Mouse (Mus musculus): ENCODE data around the gene Slc9a7. TPM values are rescaled to one million over a fixed set of nuclear protein-coding genes. Genes with fewer than 3 reads are reported as not detected.

Slc9a7 gene
- polyA plus RNA-seq, 1 experiment from 2014 or later = 6.1 TPM

DNA sequence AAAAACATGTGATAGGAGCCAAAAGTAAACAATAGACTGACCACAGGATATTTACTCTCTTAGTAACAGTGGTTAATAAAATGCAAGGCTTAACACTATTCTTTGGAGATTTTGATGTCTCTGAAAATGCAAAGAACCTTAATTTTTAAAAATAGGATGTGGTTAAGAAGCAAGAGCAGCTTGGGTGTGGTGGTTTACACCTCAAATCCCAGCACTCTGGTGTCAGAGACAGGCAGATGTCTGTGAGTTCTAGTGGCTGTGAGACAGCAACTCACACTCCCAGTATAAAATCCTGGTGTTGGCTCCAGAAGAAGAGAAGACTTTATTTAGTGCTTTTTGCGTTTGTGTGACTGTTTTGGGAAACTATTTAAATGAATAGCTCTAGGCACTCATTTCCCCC lies 19.6 kb downstream of the Slc9a7 start:
- ATAC-seq (ENCODE audit: insufficient number of reproducible peaks, low FRiP score) = no peak
- H3K4me1 ChIP-seq (replicated peaks) = no peaks in the 10 kb centered on the region
- no peaks in the 10 kb centered on the region for H3K27me3 ChIP-seq (replicated peaks)
- no peak overlapping the region for H3K4me3 ChIP-seq
- no peaks in the 10 kb centered on the region for H3K36me3 ChIP-seq
- H3K4me2 ChIP-seq = no peak overlapping the region
- 36% methylated on average over 1 of the region's 1 CpGs for whole genome bisulfite sequencing
- H3K9ac ChIP-seq = no peak overlapping the region
- H3K27ac ChIP-seq (ENCODE audit: poor library complexity, severe bottlenecking) = no peak overlapping the region
- H3K9me3 ChIP-seq (replicated peaks) = no peaks in the 10 kb centered on the region

DNA sequence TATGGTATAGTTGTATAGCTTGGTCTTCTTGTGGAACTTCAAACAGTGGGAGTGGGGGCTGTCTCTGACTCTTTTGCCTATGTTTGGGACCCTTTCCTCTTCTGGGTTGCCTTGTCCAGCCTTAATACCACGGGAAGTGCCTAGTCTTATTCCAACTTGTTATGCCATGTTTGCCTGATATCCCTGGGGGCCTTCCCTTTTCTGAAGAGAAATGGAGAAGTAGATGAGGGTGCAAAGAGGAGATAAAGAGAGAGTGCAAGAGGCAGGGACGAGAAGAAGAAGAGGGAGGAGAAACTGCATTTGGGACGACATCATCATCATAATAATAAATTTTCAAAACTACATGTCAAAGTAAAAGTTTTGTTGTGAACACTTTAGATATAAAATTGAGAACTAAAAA lies 21.6 kb downstream of the Slc9a7 start:
- Histone ChIP-seq H3K9ac (no peak overlapping the region), H3K4me1 (replicated peaks) (no peaks in the 10 kb centered on the region), H3K27me3 (replicated peaks) (no peaks in the 10 kb centered on the region), H3K27ac (ENCODE audit: poor library complexity, severe bottlenecking) (no peak overlapping the region), H3K36me3 (no peaks in the 10 kb centered on the region), H3K4me2 (no peak overlapping the region), H3K9me3 (replicated peaks) (no peaks in the 10 kb centered on the region), H3K4me3 (no peak overlapping the region)
- no peak for ATAC-seq (ENCODE audit: insufficient number of reproducible peaks, low FRiP score)
- WGBS = 63% methylated on average over 3 of the region's 3 CpGs

DNA sequence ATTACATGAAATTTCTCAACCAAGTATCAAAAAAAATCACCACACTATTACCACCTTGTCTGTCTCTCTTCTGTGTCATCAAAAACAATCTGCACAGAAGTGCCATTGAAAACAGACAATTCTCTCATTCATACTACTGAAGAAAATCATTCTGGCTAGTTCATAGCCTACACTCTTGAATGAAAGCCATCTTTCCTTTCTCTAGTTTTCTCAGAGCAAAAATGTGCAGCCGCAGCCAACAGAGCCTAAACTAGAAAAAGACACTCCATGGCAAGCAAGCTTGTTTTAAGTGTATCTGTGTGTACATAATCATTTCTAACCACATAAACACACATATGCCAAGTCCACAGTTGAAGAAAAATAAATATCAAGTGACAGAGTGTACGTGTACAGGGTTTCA lies 27.2 kb downstream of the Slc9a7 start:
- H3K27ac ChIP-seq (ENCODE audit: poor library complexity, severe bottlenecking) = no peak overlapping the region

DNA sequence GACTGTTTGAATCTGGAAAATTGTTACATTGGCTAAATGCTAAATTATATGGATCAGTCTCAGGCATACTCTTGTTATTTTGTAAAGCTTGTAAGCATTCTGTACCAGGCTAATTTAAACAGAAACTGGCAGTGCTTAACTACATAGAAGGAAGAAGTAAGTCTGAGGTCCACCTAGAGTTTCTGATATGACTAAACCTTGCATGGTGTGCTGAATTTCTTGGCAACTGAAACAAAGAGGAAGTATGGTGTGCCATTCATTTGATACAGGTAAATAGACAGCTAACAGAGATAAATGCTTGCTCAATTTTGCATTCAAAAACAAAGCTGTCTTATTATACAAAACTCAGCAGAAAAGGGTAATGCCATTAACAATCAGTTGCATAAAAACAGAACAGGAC lies 63.5 kb downstream of the Slc9a7 start:
- Histone ChIP-seq H3K4me3 (no peak overlapping the region), H3K36me3 (no peaks in the 10 kb centered on the region), H3K4me2 (no peak overlapping the region), H3K9me3 (replicated peaks) (no peaks in the 10 kb centered on the region), H3K27me3 (replicated peaks) (no peaks in the 10 kb centered on the region), H3K4me1 (replicated peaks) (no peaks in the 10 kb centered on the region), H3K27ac (ENCODE audit: poor library complexity, severe bottlenecking) (no peak overlapping the region), H3K9ac (no peak overlapping the region)
- no peak for ATAC-seq (ENCODE audit: insufficient number of reproducible peaks, low FRiP score)

More for the DNA sequence above, 27.2 kb downstream of the Slc9a7 start:
- no peaks in the 10 kb centered on the region for H3K9me3 ChIP-seq (replicated peaks)
- no peaks in the 10 kb centered on the region for H3K27me3 ChIP-seq (replicated peaks)
- no peaks in the 10 kb centered on the region for H3K36me3 ChIP-seq
- no peaks in the 10 kb centered on the region for H3K4me1 ChIP-seq (replicated peaks)
- WGBS = 78% methylated on average over 2 of the region's 2 CpGs
- H3K9ac ChIP-seq = no peak overlapping the region
- ATAC-seq (ENCODE audit: insufficient number of reproducible peaks, low FRiP score) = no peak
- no peak overlapping the region for H3K4me2 ChIP-seq
- no peak overlapping the region for H3K4me3 ChIP-seq

DNA sequence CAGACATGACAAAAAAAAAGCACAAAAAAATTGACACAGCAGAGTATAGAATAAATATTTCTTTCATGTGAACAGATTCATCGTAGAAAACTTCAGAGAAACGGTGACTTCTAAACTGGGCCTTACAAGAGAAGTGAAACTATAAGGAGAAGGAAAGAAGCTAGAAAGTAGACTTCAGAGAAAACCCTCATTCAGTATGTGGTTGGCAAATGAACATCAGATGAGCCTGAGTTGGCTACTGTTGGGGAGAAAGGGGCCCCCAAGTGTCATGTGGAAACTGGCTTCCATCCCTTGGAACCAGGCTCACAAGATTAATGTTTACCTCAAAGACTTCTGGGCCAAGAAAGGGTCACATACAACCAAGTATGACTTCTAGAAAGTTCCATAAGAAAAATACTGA lies 70.1 kb downstream of the Slc9a7 start:
- Histone ChIP-seq H3K9ac (no peak overlapping the region), H3K9me3 (replicated peaks) (no peaks in the 10 kb centered on the region), H3K27me3 (replicated peaks) (no peaks in the 10 kb centered on the region), H3K4me1 (replicated peaks) (no peaks in the 10 kb centered on the region), H3K4me3 (no peak overlapping the region), H3K27ac (ENCODE audit: poor library complexity, severe bottlenecking) (no peak overlapping the region), H3K4me2 (no peak overlapping the region), H3K36me3 (no peaks in the 10 kb centered on the region)
- ATAC-seq (ENCODE audit: insufficient number of reproducible peaks, low FRiP score) = no peak
- WGBS = 82% methylated on average over 2 of the region's 2 CpGs

DNA sequence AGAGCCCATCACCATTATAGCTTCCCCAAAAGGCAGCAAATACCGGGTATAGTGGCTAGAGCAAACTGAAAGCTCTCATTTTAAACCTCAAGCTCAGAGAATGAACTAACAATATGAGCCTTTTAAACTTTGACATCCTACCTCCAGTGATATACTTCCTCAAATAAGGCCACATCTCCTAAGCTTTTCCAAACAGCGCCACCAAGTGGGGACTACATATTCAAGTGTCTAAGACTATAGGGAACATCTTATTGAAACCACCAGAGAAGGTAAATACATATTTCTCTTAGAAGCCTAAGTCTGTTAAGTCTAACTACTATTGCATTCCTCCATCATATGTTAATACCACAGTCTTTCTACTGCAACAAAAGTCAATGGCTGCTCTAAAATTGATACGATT lies 106.0 kb downstream of the Slc9a7 start:
- Histone ChIP-seq H3K27ac (ENCODE audit: poor library complexity, severe bottlenecking) (no peak overlapping the region), H3K9me3 (replicated peaks) (no peaks in the 10 kb centered on the region), H3K4me2 (no peak overlapping the region), H3K9ac (no peak overlapping the region), H3K36me3 (no peaks in the 10 kb centered on the region), H3K27me3 (replicated peaks) (no peaks in the 10 kb centered on the region), H3K4me1 (replicated peaks) (no peaks in the 10 kb centered on the region), H3K4me3 (no peak overlapping the region)
- ATAC-seq (ENCODE audit: insufficient number of reproducible peaks, low FRiP score) = no peak
- 65% methylated on average over 3 of the region's 3 CpGs for WGBS

DNA sequence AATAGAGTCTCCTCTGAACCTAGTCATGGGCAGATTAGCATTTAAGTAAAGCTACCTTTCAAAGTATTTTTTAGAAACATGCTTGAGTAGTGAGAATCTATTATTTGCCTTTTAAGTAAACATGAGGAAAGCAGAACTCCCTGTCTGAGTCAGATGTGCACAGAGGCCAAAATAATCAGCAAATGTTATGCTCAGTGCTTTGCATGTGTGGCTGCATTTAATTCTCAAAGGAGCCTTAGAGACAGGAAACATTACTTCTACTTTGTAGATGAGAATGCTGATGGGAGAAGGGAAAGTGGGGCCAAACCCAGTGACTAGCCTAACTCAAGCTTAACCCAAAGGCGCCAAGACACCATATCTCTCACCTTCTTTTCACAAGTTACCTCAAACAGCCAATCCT lies 114.8 kb downstream of the Slc9a7 start:
- Histone ChIP-seq H3K36me3 (no peaks in the 10 kb centered on the region), H3K27ac (ENCODE audit: poor library complexity, severe bottlenecking) (no peak overlapping the region), H3K9me3 (replicated peaks) (peaks cover 5% of the 10 kb centered on the region; the same call in 1 of the 2 replicates), H3K4me1 (replicated peaks) (no peaks in the 10 kb centered on the region), H3K4me3 (no peak overlapping the region), H3K9ac (no peak overlapping the region), H3K27me3 (replicated peaks) (no peaks in the 10 kb centered on the region), H3K4me2 (no peak overlapping the region)
- 56% methylated on average over 1 of the region's 1 CpGs for whole genome bisulfite sequencing
- ATAC-seq (ENCODE audit: insufficient number of reproducible peaks, low FRiP score) = no peak

DNA sequence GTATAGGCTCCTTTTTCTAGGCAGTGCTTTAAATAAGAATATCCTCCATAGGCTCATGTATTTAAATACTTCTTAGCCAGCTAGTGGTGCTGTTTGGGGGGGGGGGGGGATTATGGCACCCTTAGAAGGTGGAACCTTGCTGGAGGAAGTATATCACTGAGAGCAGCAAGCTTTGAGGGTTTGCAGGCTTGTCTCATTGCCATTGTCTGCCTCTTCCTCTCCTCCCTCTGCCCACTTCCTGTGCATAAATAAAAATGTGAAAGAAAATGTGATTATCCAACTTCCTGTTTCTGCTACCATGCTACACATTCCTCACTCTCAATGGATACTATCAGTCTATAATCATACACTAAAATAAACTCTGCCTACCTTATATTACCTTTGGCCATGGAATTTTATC lies 123.2 kb downstream of the Slc9a7 start:
- Histone ChIP-seq H3K4me3 (no peak overlapping the region), H3K4me1 (replicated peaks) (no peaks in the 10 kb centered on the region), H3K36me3 (no peaks in the 10 kb centered on the region), H3K4me2 (no peak overlapping the region), H3K27ac (ENCODE audit: poor library complexity, severe bottlenecking) (no peak overlapping the region), H3K9ac (no peak overlapping the region), H3K9me3 (replicated peaks) (no peaks in the 10 kb centered on the region), H3K27me3 (replicated peaks) (no peaks in the 10 kb centered on the region)
- no peak for ATAC-seq (ENCODE audit: insufficient number of reproducible peaks, low FRiP score)

DNA sequence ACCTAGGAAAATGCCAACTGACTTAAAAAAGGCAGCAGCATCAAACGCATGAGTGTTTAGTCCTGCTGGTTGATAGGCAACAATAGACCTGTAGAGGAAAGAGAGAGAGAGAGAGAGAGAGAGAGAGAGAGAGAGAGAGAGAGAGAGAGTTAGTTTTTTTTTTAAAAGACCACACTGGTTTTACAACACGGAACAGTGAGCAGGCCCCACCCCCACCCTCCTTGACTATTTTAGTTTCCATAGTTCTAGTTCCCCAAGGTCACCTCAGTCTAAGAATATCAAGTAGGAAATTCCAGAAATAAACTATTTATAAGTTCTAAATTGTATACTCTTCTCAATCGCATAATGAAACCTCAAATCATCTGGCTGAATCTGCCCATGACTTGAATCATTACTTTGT lies 126.6 kb downstream of the Slc9a7 start:
- ATAC-seq (ENCODE audit: insufficient number of reproducible peaks, low FRiP score) = no peak
- Histone ChIP-seq H3K9ac (no peak overlapping the region), H3K4me3 (no peak overlapping the region), H3K36me3 (no peaks in the 10 kb centered on the region), H3K4me2 (no peak overlapping the region), H3K4me1 (replicated peaks) (no peaks in the 10 kb centered on the region), H3K9me3 (replicated peaks) (no peaks in the 10 kb centered on the region), H3K27me3 (replicated peaks) (no peaks in the 10 kb centered on the region), H3K27ac (ENCODE audit: poor library complexity, severe bottlenecking) (no peak overlapping the region)
- WGBS = 40% methylated on average over 3 of the region's 3 CpGs

DNA sequence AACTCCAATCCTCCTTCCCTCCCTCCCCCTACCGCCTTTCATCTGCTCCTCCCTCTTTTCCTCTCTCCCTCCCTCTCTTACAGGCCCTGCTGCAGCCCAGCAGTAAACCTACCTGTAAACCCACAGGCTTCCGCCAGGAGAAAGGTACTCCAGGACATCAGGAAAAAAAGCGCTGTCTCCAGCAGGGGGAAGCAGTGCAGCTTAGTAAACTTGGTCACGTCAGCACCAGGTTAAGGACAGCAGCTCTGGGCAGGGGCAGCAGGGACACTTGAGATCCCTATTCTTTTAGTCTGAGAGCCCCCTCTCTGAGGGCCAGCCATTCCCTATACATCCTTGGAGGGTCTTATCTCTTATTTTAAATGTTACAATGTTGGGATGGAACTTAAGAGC lies 129.3 kb downstream of the Slc9a7 start:
- H3K27me3 ChIP-seq (replicated peaks) = no peaks in the 10 kb centered on the region
- H3K9ac ChIP-seq = no peak overlapping the region
- H3K4me2 ChIP-seq = no peak overlapping the region
- H3K4me3 ChIP-seq = no peak overlapping the region
- H3K27ac ChIP-seq (ENCODE audit: poor library complexity, severe bottlenecking) = no peak overlapping the region
- 16% methylated on average over 4 of the region's 4 CpGs for WGBS
- no peaks in the 10 kb centered on the region for H3K36me3 ChIP-seq
- H3K4me1 ChIP-seq (replicated peaks) = no peaks in the 10 kb centered on the region
- H3K9me3 ChIP-seq (replicated peaks) = no peaks in the 10 kb centered on the region; the same call in 1 of the 2 replicates
- no peak for ATAC-seq (ENCODE audit: insufficient number of reproducible peaks, low FRiP score)

DNA sequence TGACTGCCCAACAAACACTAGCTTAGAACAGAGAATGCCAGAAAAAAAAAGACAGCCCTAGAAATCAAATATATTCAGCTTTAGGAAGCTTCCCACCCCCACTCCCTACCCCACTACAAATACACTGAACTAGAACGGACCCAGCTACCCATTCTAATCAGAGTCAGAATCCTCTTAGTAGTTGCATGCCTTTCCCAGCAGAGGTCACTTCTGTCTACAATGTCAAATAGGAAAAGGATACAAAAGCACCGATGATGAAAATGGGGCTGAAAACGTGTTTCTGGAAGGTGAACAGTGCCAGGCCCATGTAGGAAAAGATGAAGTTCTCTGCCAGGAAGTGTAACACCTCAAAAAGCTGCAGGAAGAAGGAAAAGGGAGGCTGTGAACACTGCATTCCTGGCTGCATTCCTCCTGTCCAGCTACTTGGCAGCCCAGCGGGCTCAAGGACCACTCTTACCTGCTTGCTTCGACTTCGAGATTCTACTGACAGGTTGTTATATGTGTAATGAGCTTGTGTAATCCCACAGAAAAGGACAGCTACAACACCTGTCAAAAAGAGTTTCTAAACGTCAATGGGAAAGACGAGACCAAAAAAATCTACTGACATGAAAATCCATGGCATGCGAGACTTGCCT lies 129.8 kb downstream of the Slc9a7 start:
- no peak overlapping the region for H3K27ac ChIP-seq (ENCODE audit: poor library complexity, severe bottlenecking)
- no peak overlapping the region for H3K4me3 ChIP-seq
- no peaks in the 10 kb centered on the region for H3K36me3 ChIP-seq
- no peak overlapping the region for H3K4me2 ChIP-seq
- no peaks in the 10 kb centered on the region for H3K27me3 ChIP-seq (replicated peaks)
- 51% methylated on average over 9 of the region's 9 CpGs for WGBS
- H3K9ac ChIP-seq = no peak overlapping the region
- H3K4me1 ChIP-seq (replicated peaks) = no peaks in the 10 kb centered on the region
- no peaks in the 10 kb centered on the region; the same call in 1 of the 2 replicates for H3K9me3 ChIP-seq (replicated peaks)
- no peak for ATAC-seq (ENCODE audit: insufficient number of reproducible peaks, low FRiP score)

DNA sequence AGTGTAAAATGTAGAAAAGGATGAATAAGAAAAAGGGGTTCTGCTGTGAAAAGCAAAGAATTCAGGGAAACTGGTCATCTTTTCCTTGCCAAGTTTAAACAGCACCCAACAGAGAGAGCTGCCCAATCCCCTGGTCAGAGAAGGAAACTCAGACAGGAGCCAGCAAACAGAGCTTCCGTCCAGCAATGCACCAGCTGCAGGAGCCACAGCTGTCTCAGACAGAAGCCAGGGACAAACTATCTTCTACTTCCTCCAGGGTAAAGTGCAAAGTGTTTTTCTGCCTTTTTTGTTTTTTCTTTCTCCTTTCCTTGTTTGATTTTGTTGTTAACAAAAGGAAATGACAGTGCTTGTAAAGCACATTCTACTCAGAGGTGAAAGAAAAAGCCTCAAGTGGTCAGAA lies 131.3 kb downstream of the Slc9a7 start:
- Histone ChIP-seq H3K27me3 (replicated peaks) (no peaks in the 10 kb centered on the region), H3K4me1 (replicated peaks) (no peaks in the 10 kb centered on the region), H3K4me3 (no peak overlapping the region), H3K9me3 (replicated peaks) (no peaks in the 10 kb centered on the region; the same call in 1 of the 2 replicates), H3K27ac (ENCODE audit: poor library complexity, severe bottlenecking) (no peak overlapping the region), H3K36me3 (no peaks in the 10 kb centered on the region), H3K4me2 (no peak overlapping the region), H3K9ac (no peak overlapping the region)
- WGBS = 50% methylated on average over 1 of the region's 1 CpGs
- no peak for ATAC-seq (ENCODE audit: insufficient number of reproducible peaks, low FRiP score)
